Mouse (Mus musculus) ES-Bruce4 (cell line): ENCODE results near the gene Slc27a3. TPM values are rescaled to one million over a fixed set of nuclear protein-coding genes. Genes with fewer than 3 reads are reported as not detected.
A peak's percentile ranks its signal among the peaks of the same experiment; 100 is the strongest.

Experiments used
- H3K27ac ChIP-seq: 2 replicates; pipeline ENCODE4 v1.5.1; 2012; ENCODE audit warnings: low read length, inconsistent platforms; ENCODE audit not compliant: insufficient read depth
- H3K27me3 ChIP-seq: 2 replicates; pipeline ENCODE4 v1.6.1; 2012; ENCODE audit warnings: mild to moderate bottlenecking, low read length, inconsistent platforms; ENCODE audit not compliant: control insufficient read depth, poor library complexity, insufficient read depth, severe bottlenecking
- H3K36me3 ChIP-seq: 2 replicates; pipeline ENCODE4 v1.6.1; 2012; ENCODE audit warnings: inconsistent platforms, mild to moderate bottlenecking, low read length, moderate library complexity; ENCODE audit not compliant: control insufficient read depth, poor library complexity, insufficient read depth, severe bottlenecking
- H3K4me1 ChIP-seq: one replicate; pipeline ENCODE4 v1.8.1; 2011; ENCODE audit warnings: low read length; ENCODE audit not compliant: control insufficient read depth, insufficient read depth
- H3K4me3 ChIP-seq: 2 replicates; pipeline ENCODE4 v1.5.1; 2011; ENCODE audit warnings: low read depth, mild to moderate bottlenecking, low read length
- H3K9ac ChIP-seq: 2 replicates; pipeline ENCODE4 v1.6.1; 2012; ENCODE audit warnings: low read depth, mild to moderate bottlenecking, inconsistent platforms; ENCODE audit not compliant: poor library complexity, severe bottlenecking
- H3K9me3 ChIP-seq: replicated peaks from 2 replicates; pipeline ENCODE4 v1.6.1; 2012; ENCODE audit warnings: mild to moderate bottlenecking, low read length, inconsistent platforms; ENCODE audit not compliant: control insufficient read depth, poor library complexity, insufficient read depth, severe bottlenecking
- CTCF ChIP-seq: IDR thresholded peaks from one replicate; pipeline ENCODE4 v1.8.1; 2011; ENCODE audit warnings: low read depth, low read length
- EP300 ChIP-seq: IDR thresholded peaks from 2 replicates; pipeline ENCODE4 v1.6.1; 2011; ENCODE audit warnings: low read depth, low read length; ENCODE audit not compliant: insufficient read depth
- POLR2A ChIP-seq: IDR thresholded peaks from one replicate; pipeline ENCODE4 v1.8.1; 2011; ENCODE audit warnings: low read length; ENCODE audit not compliant: insufficient read depth
- polyA plus RNA-seq: library from polyadenylated mRNA; stranded (reverse); fragments of >200 nt; gene quantifications from 2 replicates; pipeline ENCODE4 v1.2.4, GENCODE M21; 2011; ENCODE audit warnings: low read depth; ENCODE audit not compliant: missing spikeins, insufficient read depth, insufficient read length

Gene Slc27a3
- polyA plus RNA-seq, 1 experiment: 12.5 TPM

GRCm38 (mm10) chr3:90420696-90421095 lies 31.0 kb upstream of the Slc27a3 start:
- H3K36me3 ChIP-seq: peaks cover 54% of the 10 kb centered on the region
- H3K9ac ChIP-seq: no peak overlapping the region
- TF ChIP-seq EP300: no peak
- no peak for TF ChIP-seq POLR2A
- TF ChIP-seq CTCF: no peak
- no peaks in the 10 kb centered on the region for H3K27me3 ChIP-seq
- no peaks in the 10 kb centered on the region for H3K9me3 ChIP-seq
- no peaks in the 10 kb centered on the region for H3K4me1 ChIP-seq
- peak overlapping the region; percentile 53 for H3K27ac ChIP-seq
- no peak overlapping the region for H3K4me3 ChIP-seq

GRCm38 (mm10) chr3:90413011-90413396 lies 23.3 kb upstream of the Slc27a3 start:
- TF ChIP-seq CTCF (no peak), EP300 (no peak), POLR2A (no peak)
- Histone ChIP-seq H3K4me1 (no peaks in the 10 kb centered on the region), H3K36me3 (peaks cover 60% of the 10 kb centered on the region), H3K27me3 (no peaks in the 10 kb centered on the region), H3K9me3 (no peaks in the 10 kb centered on the region), H3K9ac (no peak overlapping the region), H3K4me3 (no peak overlapping the region), H3K27ac (no peak overlapping the region)

DNA sequence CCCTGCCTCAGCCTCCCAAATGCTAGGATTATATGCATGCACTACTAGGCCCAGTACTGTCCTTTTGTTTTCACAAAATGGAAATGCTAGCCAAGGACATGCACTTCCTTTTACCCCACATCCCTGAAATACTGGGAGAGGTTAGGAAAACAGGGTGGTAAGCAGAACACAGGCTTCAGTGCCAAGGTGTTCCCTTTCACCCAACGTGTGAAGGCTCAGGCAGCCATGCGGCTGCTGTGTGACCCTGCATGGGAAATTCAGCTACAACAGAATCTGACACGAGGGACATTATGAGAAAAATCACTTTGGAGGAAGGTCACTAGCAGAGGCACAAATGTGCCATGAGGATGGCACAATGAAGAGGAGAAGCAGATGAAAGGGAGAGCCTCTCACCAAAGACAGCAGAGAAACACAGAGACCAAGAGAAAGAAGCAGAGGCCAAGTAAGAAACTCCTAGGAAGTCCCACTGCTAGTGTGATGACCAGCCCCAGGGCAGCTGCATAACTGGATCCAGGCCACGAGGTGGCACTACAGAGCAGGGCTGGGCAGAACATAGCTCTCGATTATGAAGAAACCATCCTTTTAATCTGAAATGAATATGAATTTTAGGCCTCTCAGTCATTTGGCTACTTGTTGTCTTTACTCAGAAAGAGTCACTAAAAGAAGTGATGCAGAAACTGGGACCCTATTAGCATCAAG lies 22.7 kb upstream of the Slc27a3 start:
- H3K36me3 ChIP-seq: peaks cover 61% of the 10 kb centered on the region
- H3K4me1 ChIP-seq: no peaks in the 10 kb centered on the region
- H3K4me3 ChIP-seq: no peak overlapping the region
- TF ChIP-seq EP300 (no peak), CTCF (peak; percentile 87)
- H3K27ac ChIP-seq: no peak overlapping the region
- H3K27me3 ChIP-seq: no peaks in the 10 kb centered on the region
- H3K9ac ChIP-seq: no peak overlapping the region
- H3K9me3 ChIP-seq: no peaks in the 10 kb centered on the region

DNA sequence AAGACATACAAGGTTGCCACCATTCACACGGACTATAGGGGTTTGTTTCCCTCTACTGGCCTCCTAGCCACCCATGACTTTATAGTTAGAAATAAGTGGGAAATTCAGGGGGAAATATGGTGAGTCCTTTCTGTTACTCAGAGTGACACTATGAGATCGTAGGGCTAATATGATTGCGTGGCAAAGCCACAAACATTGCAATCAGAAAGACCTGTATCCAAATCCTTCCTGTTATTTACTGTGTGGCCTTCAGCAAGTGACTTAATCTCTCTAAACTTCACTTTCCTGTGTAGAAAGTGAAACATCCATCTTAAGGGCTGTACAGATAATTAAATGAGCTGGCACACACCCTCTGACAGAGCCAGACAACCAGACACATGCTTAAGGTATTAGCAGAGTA lies 19.0 kb upstream of the Slc27a3 start:
- H3K27me3 ChIP-seq: no peaks in the 10 kb centered on the region
- no peak overlapping the region for H3K4me3 ChIP-seq
- no peaks in the 10 kb centered on the region for H3K4me1 ChIP-seq
- H3K27ac ChIP-seq: no peak overlapping the region
- TF ChIP-seq POLR2A: no peak
- no peak overlapping the region for H3K9ac ChIP-seq
- peaks cover 66% of the 10 kb centered on the region for H3K36me3 ChIP-seq
- no peaks in the 10 kb centered on the region for H3K9me3 ChIP-seq

- H3K9ac ChIP-seq: no peak overlapping the region
- H3K36me3 ChIP-seq: peaks cover 80% of the 10 kb centered on the region
- H3K4me3 ChIP-seq: no peak overlapping the region
- TF ChIP-seq POLR2A: no peak
- no peak for TF ChIP-seq EP300
- no peak for TF ChIP-seq CTCF
- no peaks in the 10 kb centered on the region for H3K27me3 ChIP-seq
- H3K9me3 ChIP-seq: no peaks in the 10 kb centered on the region
- H3K27ac ChIP-seq: no peak overlapping the region
- no peaks in the 10 kb centered on the region for H3K4me1 ChIP-seq
These were observed 16.7 kb upstream of the Slc27a3 start for GRCm38 (mm10) chr3:90406414-90406813.

- H3K27ac ChIP-seq: no peak overlapping the region
- TF ChIP-seq CTCF: no peak
- TF ChIP-seq POLR2A: no peak
- TF ChIP-seq EP300: no peak
- H3K27me3 ChIP-seq: no peaks in the 10 kb centered on the region
- H3K36me3 ChIP-seq: peaks cover 85% of the 10 kb centered on the region
- H3K9me3 ChIP-seq: no peaks in the 10 kb centered on the region
- no peak overlapping the region for H3K9ac ChIP-seq
- H3K4me1 ChIP-seq: no peaks in the 10 kb centered on the region
- no peak overlapping the region for H3K4me3 ChIP-seq
These were observed 14.9 kb upstream of the Slc27a3 start for GRCm38 (mm10) chr3:90404609-90405008.
